Mouse (Mus musculus) MEL (cell line): ENCODE data around the gene Ebna1bp2.

Experiments
- CHD1 ChIP-seq: IDR thresholded peaks from 2 replicates; pipeline ENCODE4 v1.6.1; 2012; ENCODE audit warnings: low read depth, mild to moderate bottlenecking, inconsistent platforms, low read length, improper control_type of control experiment
- CTCF ChIP-seq, 3 experiments: IDR thresholded peaks in 2 of 3; conservative IDR thresholded peaks in 1 of 3; 2 replicates each; pipeline ENCODE4 v1.5.1; 2011 to 2012; ENCODE audit warnings: low read length in 3 of 3, low read depth in 2 of 3, mild to moderate bottlenecking in 2 of 3, improper control_type of control experiment in 1 of 3, inconsistent platforms in 1 of 3, mixed read lengths in 1 of 3, moderate library complexity in 1 of 3; ENCODE audit not compliant: control insufficient read depth in 1 of 3, insufficient read depth in 1 of 3, poor library complexity in 1 of 3, severe bottlenecking in 1 of 3
- POLR2A ChIP-seq, 2 experiments: IDR thresholded peaks; 2 replicates each; pipeline ENCODE4 v1.6.1; 2011 to 2012; ENCODE audit warnings: low read length in 2 of 2, mild to moderate bottlenecking in 2 of 2, control low read depth in 1 of 2, improper control_type of control experiment in 1 of 2, low read depth in 1 of 2, moderate library complexity in 1 of 2; ENCODE audit not compliant: control insufficient read depth in 1 of 2, insufficient read depth in 1 of 2, poor library complexity in 1 of 2
- POLR2AphosphoS2 ChIP-seq: IDR thresholded peaks from 2 replicates; pipeline ENCODE4 v1.6.1; 2011; ENCODE audit warnings: low read length, improper control_type of control experiment
- SMC3 ChIP-seq: IDR thresholded peaks from 2 replicates; pipeline ENCODE4 v1.6.1; 2011; ENCODE audit warnings: low read depth, low read length, improper control_type of control experiment
- TAL1 ChIP-seq: IDR thresholded peaks from 2 replicates; pipeline ENCODE4 v1.6.1; 2012; ENCODE audit warnings: mild to moderate bottlenecking, inconsistent platforms, low read length, moderate library complexity, mixed read lengths
- USF1 ChIP-seq: IDR thresholded peaks from 2 replicates; pipeline ENCODE4 v1.6.1; 2014; ENCODE audit warnings: low read depth, mild to moderate bottlenecking, inconsistent platforms, low read length, improper control_type of control experiment, moderate library complexity
- ZNF384 ChIP-seq: IDR thresholded peaks from 2 replicates; pipeline ENCODE4 v1.6.1; 2012; ENCODE audit warnings: low read depth, mild to moderate bottlenecking, inconsistent platforms, low read length, improper control_type of control experiment

DNA sequence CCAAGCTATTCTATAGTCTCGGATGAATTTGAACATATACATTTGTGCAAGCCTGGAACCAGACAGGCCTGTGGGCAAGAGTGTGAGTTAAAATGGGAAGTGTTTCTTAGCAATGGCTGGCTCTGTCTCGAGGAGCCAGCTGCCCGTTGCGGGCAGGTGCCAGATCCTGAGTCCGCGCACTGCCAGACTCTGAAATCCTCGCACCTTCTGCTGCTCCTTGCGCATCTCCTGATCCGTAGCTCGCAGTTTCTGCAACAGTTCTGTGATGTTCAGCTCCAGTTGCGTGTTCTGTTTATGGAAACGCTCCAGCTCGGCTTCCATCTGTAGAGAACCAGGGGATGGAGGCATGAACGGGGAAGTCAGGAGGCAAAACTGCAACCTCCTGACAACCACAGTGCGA is 49.2 kb upstream of the Ebna1bp2 start:
- TF ChIP-seq CHD1 (no peak), CTCF (IDR thresholded peaks at IDR 0.05 in 2 of 3, conservative IDR thresholded peaks at IDR 0.05 in 1 of 3; ENCODE audit: control insufficient read depth in 1 of 3, insufficient read depth in 1 of 3, low read depth in 2 of 3, low read length in 3 of 3, poor library complexity in 1 of 3, severe bottlenecking in 1 of 3) (no peak), POLR2A (IDR thresholded peaks at IDR 0.05; ENCODE audit: control insufficient read depth in 1 of 2, insufficient read depth in 1 of 2, low read depth in 1 of 2, low read length in 2 of 2, poor library complexity in 1 of 2) (no peak), TAL1 (no peak), SMC3 (no peak), POLR2AphosphoS2 (no peak), USF1 (no peak), ZNF384 (no peak)
